Mouse (Mus musculus): Measurements from ENCODE around the gene Zpbp2.

Zpbp2 gene

GRCm38 (mm10) chr11:98550975-98551828 lies at the start of gene Zpbp2:
TSS of gene Zpbp2 (plus strand) at chr11:98551097.
- peak; percentile 96 for DNase-seq (ENCODE audit: low spot score)

GRCm38 (mm10) chr11:98504926-98505325 lies 46.0 kb upstream of the Zpbp2 start:
- DNase-seq (ENCODE audit: low spot score), result no peak

- DNase-seq (ENCODE audit: low spot score), result no peak
These were observed 41.5 kb upstream of the Zpbp2 start for GRCm38 (mm10) chr11:98509434-98509833.

- peak; percentile 36 for DNase-seq (ENCODE audit: low spot score)
These were observed 40.8 kb upstream of the Zpbp2 start for GRCm38 (mm10) chr11:98510125-98510524.

- DNase-seq (ENCODE audit: low spot score), result peak; percentile 72
These were observed 38.0 kb upstream of the Zpbp2 start for GRCm38 (mm10) chr11:98512881-98513280.

- DNase-seq (ENCODE audit: low spot score), result no peak
These were observed 37.5 kb upstream of the Zpbp2 start for GRCm38 (mm10) chr11:98513356-98513936.

- no peak for DNase-seq (ENCODE audit: low spot score)
These were observed 30.4 kb upstream of the Zpbp2 start for GRCm38 (mm10) chr11:98520468-98520867.

GRCm38 (mm10) chr11:98525140-98525539 lies 25.8 kb upstream of the Zpbp2 start:
- no peak for DNase-seq (ENCODE audit: low spot score)

- peak; percentile 60 for DNase-seq (ENCODE audit: low spot score)
These were observed 24.0 kb upstream of the Zpbp2 start for GRCm38 (mm10) chr11:98526824-98527461.

- DNase-seq (ENCODE audit: low spot score), result no peak
These were observed 13.3 kb upstream of the Zpbp2 start for GRCm38 (mm10) chr11:98537480-98538034.

GRCm38 (mm10) chr11:98540319-98540718 lies 10.6 kb upstream of the Zpbp2 start:
- peak; percentile 47 for DNase-seq (ENCODE audit: low spot score)

GRCm38 (mm10) chr11:98542553-98542952 lies 8.3 kb upstream of the Zpbp2 start:
- DNase-seq (ENCODE audit: low spot score), result no peak

- DNase-seq (ENCODE audit: low spot score), result no peak
These were observed 7.5 kb upstream of the Zpbp2 start for GRCm38 (mm10) chr11:98543414-98543813.

GRCm38 (mm10) chr11:98544890-98545677 lies 5.8 kb upstream of the Zpbp2 start:
- DNase-seq (ENCODE audit: low spot score), result no peak

GRCm38 (mm10) chr11:98545711-98546231 lies 5.1 kb upstream of the Zpbp2 start, which contains the start of gene Ikzf3:
TSS of gene Ikzf3 (minus strand) at chr11:98546031.
- DNase-seq (ENCODE audit: low spot score), result peak; percentile 75

GRCm38 (mm10) chr11:98546529-98547307 lies 4.2 kb upstream of the Zpbp2 start:
- DNase-seq (ENCODE audit: low spot score), result peak; percentile 42

- DNase-seq (ENCODE audit: low spot score), result no peak
These were observed 3.6 kb upstream of the Zpbp2 start for GRCm38 (mm10) chr11:98547308-98547693.

- no peak for DNase-seq (ENCODE audit: low spot score)
These were observed 1.5 kb upstream of the Zpbp2 start for GRCm38 (mm10) chr11:98549363-98549762.

- peak; percentile 76 for DNase-seq (ENCODE audit: low spot score)
These were observed 454 bp upstream of the Zpbp2 start for GRCm38 (mm10) chr11:98550311-98550974.

- no peak for DNase-seq (ENCODE audit: low spot score)
These were observed 3.1 kb downstream of the Zpbp2 start for GRCm38 (mm10) chr11:98553966-98554365.
